Mouse (Mus musculus) kidney, adult 9 months (tissue): ENCODE data around the gene Pxmp4.

Source experiments
- DNase-seq: peaks from one replicate; pipeline ENCODE4 v3.0.0; 2022

The Pxmp4 gene

DNA sequence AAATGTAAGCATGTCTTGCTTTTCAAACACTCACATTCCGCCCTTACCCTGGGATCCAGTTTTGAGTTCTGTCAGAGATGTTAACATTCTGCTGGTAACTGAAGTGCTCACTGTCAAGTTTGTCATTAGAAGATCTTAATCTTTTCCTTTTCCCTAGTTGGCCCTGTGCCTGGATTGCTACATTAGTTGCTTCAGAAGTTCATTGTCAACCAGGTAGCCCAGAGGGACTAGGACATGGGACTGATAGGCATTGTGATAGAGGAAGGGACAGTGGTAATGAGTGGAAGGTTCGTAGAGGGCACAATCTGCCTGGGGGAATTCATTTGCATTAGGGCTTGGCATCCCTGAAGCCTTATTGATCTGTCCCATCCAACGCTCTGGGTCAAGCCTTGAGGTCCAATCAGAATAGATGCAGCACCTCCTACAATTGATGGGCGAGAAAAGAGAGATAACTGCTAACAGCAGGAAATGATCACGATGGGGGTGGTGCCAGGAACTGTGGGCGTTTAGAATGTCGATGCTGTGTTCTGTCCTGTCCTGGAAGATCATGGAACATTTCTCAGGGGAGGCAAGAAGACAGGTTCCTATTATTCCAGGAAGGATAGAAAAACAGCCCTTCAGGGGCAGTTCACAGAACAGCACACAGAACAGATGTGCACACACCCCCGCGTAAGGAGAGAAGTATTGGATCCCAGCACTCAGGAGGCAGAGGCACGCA is 5.7 kb upstream of the Pxmp4 start:
- DNase-seq: no peak

- no peak for DNase-seq
These were observed 3.5 kb upstream of the Pxmp4 start for GRCm38 (mm10) chr2:154606965-154607364.

DNA sequence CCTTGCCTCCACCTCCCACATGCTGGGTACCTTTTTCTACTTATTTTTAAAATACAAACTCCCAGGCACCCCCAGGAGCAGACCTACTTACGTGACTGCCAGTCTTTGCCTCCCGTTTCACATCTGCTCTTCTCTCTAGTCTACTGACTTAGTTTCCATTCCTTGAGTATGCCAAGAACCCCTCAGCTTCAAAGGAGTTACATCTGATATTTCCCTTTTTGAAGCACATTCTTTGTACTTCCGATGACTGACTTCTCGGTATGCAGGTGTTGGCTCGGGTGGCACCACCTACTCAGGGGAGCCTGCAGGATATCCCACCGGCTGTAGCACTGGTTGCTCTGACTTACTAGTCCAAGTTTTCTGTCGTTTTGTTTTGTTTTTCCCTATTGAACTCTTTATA is 648 bp upstream of the Pxmp4 start:
- DNase-seq: no peak

GRCm38 (mm10) chr2:154603007-154603637 is 386 bp downstream of the Pxmp4 start:
- peak; percentile 79 for DNase-seq

GRCm38 (mm10) chr2:154601324-154601723 is 2.2 kb downstream of the Pxmp4 start:
- peak; percentile 84 for DNase-seq

DNA sequence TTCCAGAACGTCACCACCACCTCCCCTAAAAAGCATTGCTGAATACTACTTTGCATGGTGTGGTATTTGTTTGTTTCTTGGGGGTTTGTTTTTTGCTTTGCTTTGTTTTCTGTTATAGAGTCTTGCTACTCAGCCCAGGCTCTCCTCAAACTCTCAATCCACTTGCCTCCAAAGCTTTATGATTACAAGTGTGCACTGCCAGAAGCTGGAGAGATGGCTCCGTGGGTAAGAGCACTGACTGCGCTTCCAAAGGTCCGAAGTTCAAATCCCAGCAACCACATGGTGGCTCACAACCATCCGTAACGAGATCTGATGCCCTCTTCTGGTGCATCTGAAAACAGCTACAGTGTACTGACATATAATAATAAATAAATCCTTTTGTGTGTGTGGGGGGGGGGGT is 2.9 kb downstream of the Pxmp4 start:
- DNase-seq: peak; percentile 42

GRCm38 (mm10) chr2:154597399-154597798 is 6.1 kb downstream of the Pxmp4 start:
- no peak for DNase-seq

DNA sequence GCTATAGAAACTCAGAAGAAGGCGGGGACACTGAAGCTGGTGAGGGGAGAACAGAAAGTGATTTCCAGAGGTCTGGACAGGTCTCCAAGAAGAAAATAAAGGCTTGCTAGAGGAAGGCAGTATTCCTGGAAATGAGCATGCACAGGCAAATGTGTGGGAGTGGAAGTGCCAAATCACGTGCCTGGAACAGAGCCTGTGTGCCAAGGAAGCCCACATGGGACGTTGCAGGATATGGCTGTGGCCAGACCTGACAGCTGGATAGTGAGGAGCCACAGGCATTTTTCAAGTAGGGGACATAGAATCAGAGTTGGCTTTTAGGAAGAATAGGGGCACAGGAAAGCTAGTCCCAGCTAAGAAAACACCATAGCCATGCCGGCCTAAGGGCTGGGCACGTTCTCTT is 7.7 kb downstream of the Pxmp4 start:
- DNase-seq: no peak

DNA sequence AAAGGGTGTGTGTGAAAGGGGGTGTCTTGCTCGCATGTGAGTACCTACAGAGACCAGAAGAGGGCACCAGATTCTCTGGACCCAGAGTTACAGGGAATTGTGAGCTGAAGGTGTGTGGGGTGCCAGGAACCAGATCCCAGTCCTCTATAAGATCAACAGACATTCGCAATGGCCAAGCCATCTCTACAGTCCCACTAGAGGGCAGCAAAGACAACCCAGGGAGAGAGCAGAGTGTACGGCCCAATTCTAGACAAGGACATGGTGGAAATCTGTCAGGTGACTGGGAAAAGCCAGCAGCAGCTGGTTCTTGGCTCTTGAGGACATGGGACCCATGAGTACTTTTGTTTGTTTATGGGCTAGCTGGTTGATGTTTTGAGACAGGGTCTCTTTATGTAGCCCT is 10.5 kb downstream of the Pxmp4 start:
- peak; percentile 58 for DNase-seq

DNA sequence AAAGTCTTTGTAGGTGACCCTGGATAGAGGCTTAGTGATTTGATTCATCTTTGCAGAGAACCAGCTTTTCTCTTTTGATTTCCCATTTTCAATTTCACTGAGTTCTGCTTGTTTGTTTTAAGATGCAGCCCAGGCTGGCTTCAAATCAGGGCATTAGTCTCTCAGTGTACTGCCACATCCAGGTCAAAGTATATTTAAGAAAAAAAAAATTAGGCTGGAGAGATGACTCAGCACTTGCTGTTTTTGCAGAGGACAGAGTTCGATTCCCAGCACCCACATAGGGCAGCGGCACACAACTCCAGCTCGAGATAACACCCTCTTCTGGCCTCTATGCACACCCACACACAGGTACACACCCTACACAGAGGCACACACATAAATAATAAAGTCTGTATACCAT is 12.3 kb downstream of the Pxmp4 start:
- no peak for DNase-seq

DNA sequence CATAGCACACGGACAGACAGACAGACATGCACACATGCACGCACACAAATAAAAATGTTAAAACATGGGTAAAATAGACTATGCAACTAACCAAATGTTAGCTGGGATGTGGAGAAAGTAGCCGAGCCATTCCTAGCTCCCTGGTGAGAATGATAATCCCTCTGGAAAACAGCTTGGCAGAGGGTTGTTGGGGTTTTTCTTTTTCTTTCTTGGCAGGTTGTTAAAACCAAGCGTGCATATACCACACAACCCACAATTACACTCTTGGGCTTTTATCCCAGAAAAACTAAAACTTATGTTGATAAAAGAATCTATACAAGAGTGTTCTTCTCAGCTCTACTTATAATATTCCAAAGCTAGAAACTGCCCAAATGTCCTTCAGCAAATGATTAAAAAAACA is 14.5 kb downstream of the Pxmp4 start:
- DNase-seq: no peak

GRCm38 (mm10) chr2:154586405-154586804 is 17.1 kb downstream of the Pxmp4 start:
- DNase-seq: peak; percentile 42

- DNase-seq: no peak
These were observed 18.4 kb downstream of the Pxmp4 start for GRCm38 (mm10) chr2:154584931-154585601.

DNA sequence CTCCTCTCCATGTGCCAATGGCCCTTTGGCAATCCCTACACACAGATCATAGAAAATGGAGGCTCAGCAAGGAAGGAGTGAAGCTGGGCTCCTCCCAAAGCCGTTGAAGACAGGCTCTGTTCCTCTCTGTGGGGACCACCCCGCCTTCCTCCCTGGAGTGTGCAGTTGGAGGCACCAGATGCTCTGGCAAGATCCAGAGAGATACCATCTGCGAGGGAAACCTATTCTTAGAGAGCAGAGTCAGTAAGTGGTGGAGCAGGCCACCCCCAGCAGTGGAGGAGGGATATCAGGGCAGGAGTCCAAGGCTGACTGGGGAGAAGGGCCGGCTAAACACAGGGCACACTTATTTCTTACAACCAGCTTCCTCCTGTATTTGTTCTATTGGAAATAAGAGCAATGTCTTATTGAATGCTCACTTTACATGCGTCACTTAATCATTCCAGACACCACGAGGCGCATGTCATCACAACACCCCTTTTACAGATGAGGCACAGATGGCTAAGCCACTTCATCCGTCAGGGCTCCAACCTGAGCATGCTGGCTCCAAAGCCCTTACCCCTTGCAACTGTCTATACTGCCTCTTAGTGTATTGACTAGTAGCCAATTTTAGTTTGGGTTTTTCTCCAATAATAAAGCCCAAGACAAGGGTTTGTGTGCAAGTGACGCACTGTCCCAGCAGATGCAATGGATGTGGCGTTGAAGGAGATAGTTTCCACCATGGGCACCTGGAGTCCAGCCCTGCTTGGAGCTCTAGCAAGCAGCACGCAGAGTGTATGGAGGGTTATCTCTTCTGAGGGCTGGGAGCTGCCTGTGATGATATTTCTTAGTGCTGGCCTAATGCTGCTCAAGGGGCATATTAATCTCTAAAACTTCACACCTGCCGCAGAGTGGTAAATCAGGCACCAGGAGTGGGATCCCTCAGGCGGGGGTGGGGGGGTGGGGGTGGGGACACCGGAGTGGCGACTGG is 19.3 kb downstream of the Pxmp4 start:
- no peak for DNase-seq

- no peak for DNase-seq
These were observed 22.1 kb downstream of the Pxmp4 start for GRCm38 (mm10) chr2:154581421-154581820.

DNA sequence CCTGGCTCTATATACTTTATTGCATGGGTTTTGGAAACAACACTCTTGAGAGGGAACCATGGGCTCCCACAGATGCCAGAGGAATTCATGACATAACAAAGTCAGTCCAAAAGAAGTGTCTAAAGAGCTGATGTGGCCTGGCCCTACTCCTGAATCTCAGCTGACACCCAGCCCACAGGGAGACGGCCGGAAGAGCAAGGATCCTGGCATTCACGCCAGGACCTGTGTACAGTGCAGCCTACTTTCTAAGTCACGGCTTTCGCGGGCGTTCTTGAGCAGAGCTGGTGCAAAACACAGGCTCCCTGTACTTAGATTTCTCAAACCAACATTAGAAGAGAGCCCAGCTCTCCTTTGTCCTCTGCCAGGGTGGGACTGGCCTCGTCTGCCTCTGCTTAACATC is 22.9 kb downstream of the Pxmp4 start:
- DNase-seq: no peak

DNA sequence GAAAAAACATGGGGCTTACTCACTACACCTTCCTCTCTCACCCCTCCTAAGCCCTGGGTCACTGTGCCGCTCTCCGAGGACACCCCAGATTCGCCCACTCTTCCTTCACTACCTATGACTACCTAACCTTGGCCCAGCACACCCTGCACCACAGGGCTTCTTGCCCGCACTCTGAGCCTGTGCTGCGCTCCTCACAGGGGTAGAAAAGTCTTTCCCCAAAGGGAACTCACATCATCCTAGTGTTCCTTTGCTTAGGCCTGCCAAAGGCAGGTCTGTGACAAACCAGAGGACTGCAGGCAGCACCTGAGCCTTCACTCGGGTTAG is 25.8 kb downstream of the Pxmp4 start:
- DNase-seq: no peak

DNA sequence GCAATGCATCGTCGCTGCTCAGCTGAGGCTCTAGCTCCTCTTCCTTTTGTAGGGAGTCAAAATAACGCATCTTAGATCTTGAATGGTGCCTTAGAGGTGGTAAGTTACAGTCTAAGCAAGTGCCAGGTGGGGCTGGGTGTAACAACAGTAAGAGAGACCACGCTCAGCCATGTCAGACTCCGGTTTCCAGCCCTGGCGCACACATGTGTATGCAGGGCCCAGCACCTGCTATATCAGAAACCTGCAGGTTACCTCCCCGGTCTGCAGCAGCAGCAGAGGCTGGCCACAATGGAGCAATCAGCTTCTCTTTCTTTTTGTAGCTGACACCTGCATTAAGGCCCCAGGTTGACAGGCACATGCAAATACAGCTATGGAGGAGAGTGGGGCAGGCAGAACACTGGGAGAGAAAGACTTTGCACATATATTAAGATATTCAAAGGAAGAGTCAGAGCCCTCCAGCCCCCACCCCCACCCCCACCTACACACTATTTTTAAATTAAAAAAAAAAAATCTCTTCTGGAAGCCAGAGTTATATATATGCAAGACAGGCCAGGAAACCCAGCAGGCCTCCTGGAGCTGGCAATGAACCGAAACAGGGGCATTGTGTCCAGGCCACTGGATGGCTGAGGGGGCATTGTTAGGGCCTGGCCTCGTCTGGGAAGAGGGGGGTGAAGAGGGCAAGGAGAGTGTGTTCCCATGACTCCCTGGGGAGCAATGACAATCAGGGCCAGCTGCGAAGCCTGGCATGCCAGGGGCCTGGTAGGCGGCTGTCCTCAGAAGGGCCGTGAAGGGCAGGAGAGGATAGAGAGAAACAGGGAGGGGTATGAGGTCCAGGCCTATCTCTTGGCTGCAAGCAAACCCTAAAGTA is 26.4 kb downstream of the Pxmp4 start:
- no peak for DNase-seq

DNA sequence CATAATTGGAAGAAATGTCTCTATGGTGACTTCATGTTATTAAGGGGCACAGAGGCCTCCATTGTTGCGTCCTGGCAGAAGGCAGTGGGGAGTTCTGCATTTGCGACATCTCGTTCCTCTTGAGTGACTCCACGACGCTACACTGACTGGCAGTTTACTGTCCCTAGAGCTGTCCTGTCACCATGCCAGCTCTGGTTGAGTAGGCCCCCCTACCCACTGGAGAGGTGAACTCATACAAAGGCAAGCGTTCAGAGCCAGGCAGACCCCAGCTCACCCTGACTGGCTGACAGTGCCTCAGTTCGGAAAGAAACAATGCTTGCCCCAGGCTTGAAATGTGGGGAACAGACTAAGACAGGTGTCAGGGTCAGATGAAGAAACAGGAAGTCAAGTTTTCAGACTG is 29.2 kb downstream of the Pxmp4 start:
- no peak for DNase-seq

DNA sequence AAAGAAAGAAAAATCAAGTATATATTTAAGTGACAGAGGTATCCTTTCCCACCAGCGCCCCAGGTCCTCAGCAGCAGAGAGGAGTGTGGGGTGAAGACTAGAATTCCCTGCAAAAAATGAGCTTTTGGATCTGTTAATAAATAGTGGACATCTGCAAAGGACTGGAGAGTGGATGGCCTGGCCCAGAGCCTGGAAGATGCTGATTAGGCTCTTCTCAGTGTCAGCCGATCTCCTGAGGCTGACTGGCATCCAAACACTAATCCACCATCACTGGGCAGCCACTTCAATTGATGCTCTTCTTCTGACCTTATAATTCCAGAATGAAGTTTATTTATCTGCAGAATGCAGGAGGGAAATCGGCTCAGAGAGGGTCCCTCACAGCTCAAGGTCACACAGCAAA is 30.5 kb downstream of the Pxmp4 start:
- no peak for DNase-seq

DNA sequence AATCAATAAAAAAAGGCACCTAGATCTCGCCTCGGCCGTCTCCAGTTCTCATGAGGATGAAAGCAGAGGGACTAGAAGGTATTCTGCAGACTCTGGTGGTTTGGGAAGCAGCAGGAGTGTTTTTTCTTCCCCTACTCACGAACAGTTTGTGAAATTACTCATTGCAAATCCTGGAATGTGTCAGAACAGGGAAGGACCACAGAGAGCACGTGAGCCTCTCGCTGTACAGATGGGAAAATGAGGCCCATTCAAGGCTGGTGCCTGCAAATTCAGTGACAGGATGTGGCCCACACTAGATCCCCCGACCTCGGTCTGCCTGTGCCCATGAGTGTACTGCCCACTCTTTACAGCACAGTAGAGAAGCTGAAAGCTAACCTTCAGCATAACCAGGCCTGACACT is 31.5 kb downstream of the Pxmp4 start:
- no peak for DNase-seq

- no peak for DNase-seq
These were observed 32.2 kb downstream of the Pxmp4 start for GRCm38 (mm10) chr2:154571266-154571665.
